Mouse (Mus musculus) ES-Bruce4 (cell line): ENCODE measurements around the gene Snx9. TPM values are rescaled to one million over a fixed set of nuclear protein-coding genes. Genes with fewer than 3 reads are reported as not detected.

Experiments
- H3K27ac ChIP-seq: 2 replicates; pipeline ENCODE4 v1.5.1; 2012; ENCODE audit warnings: low read length, inconsistent platforms; ENCODE audit not compliant: insufficient read depth
- H3K27me3 ChIP-seq: 2 replicates; pipeline ENCODE4 v1.6.1; 2012; ENCODE audit warnings: mild to moderate bottlenecking, low read length, inconsistent platforms; ENCODE audit not compliant: control insufficient read depth, poor library complexity, insufficient read depth, severe bottlenecking
- H3K36me3 ChIP-seq: 2 replicates; pipeline ENCODE4 v1.6.1; 2012; ENCODE audit warnings: inconsistent platforms, mild to moderate bottlenecking, low read length, moderate library complexity; ENCODE audit not compliant: control insufficient read depth, poor library complexity, insufficient read depth, severe bottlenecking
- H3K4me1 ChIP-seq: one replicate; pipeline ENCODE4 v1.8.1; 2011; ENCODE audit warnings: low read length; ENCODE audit not compliant: control insufficient read depth, insufficient read depth
- H3K4me3 ChIP-seq: 2 replicates; pipeline ENCODE4 v1.5.1; 2011; ENCODE audit warnings: low read depth, mild to moderate bottlenecking, low read length
- H3K9ac ChIP-seq: 2 replicates; pipeline ENCODE4 v1.6.1; 2012; ENCODE audit warnings: low read depth, mild to moderate bottlenecking, inconsistent platforms; ENCODE audit not compliant: poor library complexity, severe bottlenecking
- H3K9me3 ChIP-seq: replicated peaks from 2 replicates; pipeline ENCODE4 v1.6.1; 2012; ENCODE audit warnings: mild to moderate bottlenecking, low read length, inconsistent platforms; ENCODE audit not compliant: control insufficient read depth, poor library complexity, insufficient read depth, severe bottlenecking
- CTCF ChIP-seq: IDR thresholded peaks from one replicate; pipeline ENCODE4 v1.8.1; 2011; ENCODE audit warnings: low read depth, low read length
- EP300 ChIP-seq: IDR thresholded peaks from 2 replicates; pipeline ENCODE4 v1.6.1; 2011; ENCODE audit warnings: low read depth, low read length; ENCODE audit not compliant: insufficient read depth
- POLR2A ChIP-seq: IDR thresholded peaks from one replicate; pipeline ENCODE4 v1.8.1; 2011; ENCODE audit warnings: low read length; ENCODE audit not compliant: insufficient read depth
- polyA plus RNA-seq: library from polyadenylated mRNA; stranded (reverse); fragments of >200 nt; gene quantifications from 2 replicates; pipeline ENCODE4 v1.2.4, GENCODE M21; 2011; ENCODE audit warnings: low read depth; ENCODE audit not compliant: missing spikeins, insufficient read depth, insufficient read length

The Snx9 gene
- 45.1 and 46.8 TPM in 2 replicates for polyA plus RNA-seq

- TF ChIP-seq EP300 (no peak), CTCF (no peak), POLR2A (no peak)
- peak within 1 kb of the TSS; percentile 70 for H3K4me3 ChIP-seq
- no peaks in the 10 kb centered on the region for H3K4me1 ChIP-seq
- peak within 1 kb of the TSS; percentile 96 for H3K9ac ChIP-seq
- peaks cover 5% of the 10 kb centered on the region for H3K36me3 ChIP-seq
- no peaks in the 10 kb centered on the region for H3K27me3 ChIP-seq
- peak within 1 kb of the TSS; percentile 40 for H3K27ac ChIP-seq
- no peaks in the 10 kb centered on the region for H3K9me3 ChIP-seq
These were observed at the start of gene Snx9 for GRCm38 (mm10) chr17:5841128-5841942. Gene Snx9, plus strand, starts transcription at chr17:5841329.

GRCm38 (mm10) chr17:5792164-5792791 lies 48.9 kb upstream of the Snx9 start:
- Histone ChIP-seq H3K27me3 (no peaks in the 10 kb centered on the region), H3K9ac (no peak overlapping the region), H3K36me3 (no peaks in the 10 kb centered on the region), H3K4me1 (no peaks in the 10 kb centered on the region), H3K27ac (no peak overlapping the region), H3K4me3 (no peak overlapping the region), H3K9me3 (peaks cover 5% of the 10 kb centered on the region; the same call in 1 of the 2 replicates)
- TF ChIP-seq EP300: no peak
- no peak for TF ChIP-seq POLR2A
- no peak for TF ChIP-seq CTCF

- no peaks in the 10 kb centered on the region for H3K27me3 ChIP-seq
- TF ChIP-seq CTCF: no peak
- no peak for TF ChIP-seq EP300
- no peak for TF ChIP-seq POLR2A
- H3K4me1 ChIP-seq: no peaks in the 10 kb centered on the region
- H3K27ac ChIP-seq: no peak overlapping the region
- H3K9me3 ChIP-seq: no peaks in the 10 kb centered on the region
- H3K9ac ChIP-seq: no peak overlapping the region
- no peak overlapping the region for H3K4me3 ChIP-seq
- no peaks in the 10 kb centered on the region for H3K36me3 ChIP-seq
These were observed 47.5 kb upstream of the Snx9 start for GRCm38 (mm10) chr17:5793593-5793992.

DNA sequence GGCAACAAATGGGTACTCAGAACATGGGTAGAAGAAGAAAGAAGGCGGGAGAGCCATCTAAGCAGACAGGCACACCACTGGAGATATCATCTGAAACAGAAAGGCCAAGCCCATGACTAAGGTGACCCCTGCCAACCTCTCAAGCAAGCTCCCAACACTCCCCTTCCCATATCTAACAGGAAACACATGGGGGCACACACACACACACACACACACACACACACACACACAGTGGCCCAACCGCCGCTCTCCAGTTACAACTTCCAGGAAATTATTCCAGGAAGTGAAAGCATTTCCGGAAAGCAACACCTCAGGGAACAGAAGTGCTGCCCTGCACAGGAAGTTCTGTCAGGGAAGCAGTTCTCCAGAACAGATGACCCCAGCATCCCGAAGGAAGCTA lies 46.9 kb upstream of the Snx9 start:
- Histone ChIP-seq H3K36me3 (no peaks in the 10 kb centered on the region), H3K4me3 (no peak overlapping the region), H3K9me3 (no peaks in the 10 kb centered on the region), H3K27ac (no peak overlapping the region), H3K27me3 (no peaks in the 10 kb centered on the region), H3K4me1 (no peaks in the 10 kb centered on the region), H3K9ac (no peak overlapping the region)
- TF ChIP-seq CTCF (no peak), POLR2A (no peak), EP300 (no peak)

GRCm38 (mm10) chr17:5795369-5795768 lies 45.8 kb upstream of the Snx9 start:
- Histone ChIP-seq H3K9ac (no peak overlapping the region), H3K27me3 (no peaks in the 10 kb centered on the region), H3K9me3 (no peaks in the 10 kb centered on the region), H3K4me3 (no peak overlapping the region), H3K36me3 (no peaks in the 10 kb centered on the region), H3K4me1 (no peaks in the 10 kb centered on the region), H3K27ac (no peak overlapping the region)
- no peak for TF ChIP-seq POLR2A
- TF ChIP-seq CTCF: no peak
- no peak for TF ChIP-seq EP300

DNA sequence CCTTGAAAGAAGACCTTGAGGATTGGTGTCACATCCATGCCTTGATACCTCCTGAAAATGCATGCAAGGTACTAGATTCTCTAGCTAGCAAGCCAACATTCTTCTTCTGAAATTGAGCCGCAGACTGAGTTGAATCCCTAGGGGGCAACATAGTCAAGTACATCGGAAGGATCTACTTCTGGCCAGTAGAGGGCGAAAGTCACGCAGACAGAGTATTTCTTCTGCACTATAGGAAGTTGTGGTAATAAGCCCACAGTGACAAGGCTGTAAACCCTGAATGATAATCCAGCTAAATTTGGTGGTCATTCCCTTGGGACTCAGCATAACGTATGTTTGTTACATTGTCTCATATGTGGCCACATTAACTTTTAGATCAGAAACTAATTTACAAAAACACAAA lies 45.3 kb upstream of the Snx9 start:
- H3K4me1 ChIP-seq: no peaks in the 10 kb centered on the region
- H3K27me3 ChIP-seq: no peaks in the 10 kb centered on the region
- TF ChIP-seq CTCF: peak; percentile 35
- TF ChIP-seq POLR2A: no peak
- no peak overlapping the region for H3K9ac ChIP-seq
- H3K27ac ChIP-seq: no peak overlapping the region
- no peaks in the 10 kb centered on the region for H3K9me3 ChIP-seq
- H3K36me3 ChIP-seq: no peaks in the 10 kb centered on the region
- no peak overlapping the region for H3K4me3 ChIP-seq
